8 mouse cellular contexts compared by ENCODE assay signal in the genomic region with DNA sequence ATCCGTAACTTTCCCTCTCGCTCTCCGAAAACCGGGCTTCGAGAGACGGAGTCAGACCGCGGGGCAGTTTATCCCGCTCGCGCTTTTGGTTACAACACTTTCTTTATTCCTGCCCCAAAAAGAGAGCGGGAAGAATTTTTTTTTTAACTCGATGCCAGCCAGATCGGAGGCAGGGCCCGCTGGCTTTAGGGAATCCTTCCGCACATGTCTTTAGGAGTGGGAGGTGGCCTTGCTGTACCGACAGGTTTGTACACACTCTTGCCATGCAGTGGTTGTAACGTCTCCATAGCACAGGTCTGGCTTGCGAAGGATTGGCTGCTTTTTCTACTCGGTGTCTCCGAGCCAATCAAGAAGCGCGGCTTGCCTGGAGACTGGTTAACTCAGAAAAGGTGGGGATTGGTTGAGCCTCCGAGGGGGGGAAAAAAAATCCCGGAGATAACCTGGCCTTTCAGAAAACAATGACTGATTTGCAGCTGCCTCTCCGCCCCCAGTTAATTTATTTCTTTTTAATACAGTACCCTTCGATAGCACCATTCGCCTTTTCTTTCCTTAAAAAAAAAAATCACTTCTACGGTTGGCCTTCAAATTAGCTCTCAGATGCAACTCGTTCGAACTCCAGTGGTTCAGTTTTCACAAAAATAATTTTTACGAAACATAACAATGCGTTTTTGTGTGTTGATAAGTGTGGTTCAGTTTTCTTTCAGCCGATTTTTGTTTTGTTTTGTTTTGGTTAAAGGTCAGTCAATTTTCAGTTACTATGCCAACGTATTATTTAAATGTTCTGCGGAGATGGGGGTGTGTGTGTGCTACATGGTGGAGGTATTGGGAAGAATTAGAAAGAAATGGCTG. TPM values are rescaled to one million over a fixed set of nuclear protein-coding genes. Genes with fewer than 3 reads are reported as not detected.
DNase-seq lines count a peak whose midpoint lies in the region; ATAC-seq and TF ChIP-seq lines count a peak whose summit lies in the region.

No protein-coding gene starts in this region.

- no peaks in the 10 kb centered on the region for H3K9me3 ChIP-seq in ES-E14 (ENCODE audit: control insufficient read depth, insufficient read depth, low read depth, low read length)
- no peaks in the 10 kb centered on the region for H3K9me3 ChIP-seq in forebrain, embryonic 14.5 days (replicated peaks; ENCODE audit: control insufficient read depth, low read length)
- no peaks in the 10 kb centered on the region for H3K9me3 ChIP-seq in liver, postnatal 0 days (ENCODE audit: low read length)
- no peaks in the 10 kb centered on the region for H3K9me3 ChIP-seq in neural tube, embryonic 13.5 days

- H3K9ac ChIP-seq in ES-E14 (ENCODE audit: insufficient read depth, low read depth, low read length, poor library complexity, severe bottlenecking) = peak overlapping the region; percentile 97
- H3K9ac ChIP-seq in forebrain, embryonic 14.5 days (ENCODE audit: low read length) = peak overlapping the region; percentile 100
- H3K9ac ChIP-seq in liver, postnatal 0 days (replicated peaks) = peak overlapping the region; percentile 100
- H3K9ac ChIP-seq in neural tube, embryonic 13.5 days = peak overlapping the region; percentile 99

- peaks cover 3 to 7% of the 10 kb centered on the region in 2 experiments; a peak in 2 of 4 replicates for H3K4me1 ChIP-seq in ES-E14 (ENCODE audit: control insufficient read depth in 2 of 2, insufficient read depth in 2 of 2, low read length in 2 of 2, poor library complexity in 1 of 2)
- peaks cover 4% of the 10 kb centered on the region; the same call in 1 of the 2 replicates for H3K4me1 ChIP-seq in forebrain, embryonic 14.5 days (ENCODE audit: control insufficient read depth, insufficient read depth, low read length)
- peaks cover 11% of the 10 kb centered on the region for H3K4me1 ChIP-seq in liver, postnatal 0 days (ENCODE audit: insufficient read depth)
- peaks cover 25% of the 10 kb centered on the region for H3K4me1 ChIP-seq in neural tube, embryonic 13.5 days (replicated peaks)

- peak overlapping the region; percentile 84 for H3K4me2 ChIP-seq in forebrain, embryonic 14.5 days (ENCODE audit: low read length)
- H3K4me2 ChIP-seq in liver, postnatal 0 days (ENCODE audit: low read depth, low read length) = peak overlapping the region; percentile 79
- H3K4me2 ChIP-seq in neural tube, embryonic 13.5 days = peak overlapping the region; percentile 85

- no peak for TF ChIP-seq EP300 in liver, postnatal 0 days (IDR thresholded peaks at IDR 0.05; ENCODE audit: low read depth)

- no peak for TF ChIP-seq CTCF in liver, postnatal 0 days (IDR thresholded peaks at IDR 0.05; ENCODE audit: low read depth)

- peak; percentile 87 for ATAC-seq in forebrain, embryonic 14.5 days
- peak; percentile 78 for ATAC-seq in liver, postnatal 0 days
- ATAC-seq in neural tube, embryonic 13.5 days (ENCODE audit: low read depth) = peak; percentile 90

- H3K27ac ChIP-seq in ES-E14 (ENCODE audit: insufficient read depth, low read depth, low read length, poor library complexity, severe bottlenecking) = peak overlapping the region; percentile 52
- H3K27ac ChIP-seq in forebrain, embryonic 14.5 days (ENCODE audit: low read depth, low read length) = peak overlapping the region; percentile 100
- H3K27ac ChIP-seq in liver, postnatal 0 days (ENCODE audit: low read depth) = peak overlapping the region; percentile 100
- peak overlapping the region; percentile 100 for H3K27ac ChIP-seq in neural tube, embryonic 13.5 days (replicated peaks)

- intact Hi-C loops in heart, postnatal 10 days (cut with DNase I) = loop anchor here (10.0 kb wide), 1 partner anchor 270 kb away; a partner anchor contains a TSS

- no peaks in the 10 kb centered on the region for H3K27me3 ChIP-seq in forebrain, embryonic 14.5 days (replicated peaks; ENCODE audit: control insufficient read depth, insufficient read depth, low read length)
- H3K27me3 ChIP-seq in liver, postnatal 0 days (ENCODE audit: insufficient read depth, low read length) = no peaks in the 10 kb centered on the region
- no peaks in the 10 kb centered on the region for H3K27me3 ChIP-seq in neural tube, embryonic 13.5 days

- H3K36me3 ChIP-seq in ES-E14 (ENCODE audit: control insufficient read depth, insufficient read depth, low read length, poor library complexity, severe bottlenecking) = no peaks in the 10 kb centered on the region
- H3K36me3 ChIP-seq in forebrain, embryonic 14.5 days (ENCODE audit: control insufficient read depth, insufficient read depth, low read length) = no peaks in the 10 kb centered on the region
- H3K36me3 ChIP-seq in liver, postnatal 0 days (replicated peaks; ENCODE audit: insufficient read depth, low read length) = no peaks in the 10 kb centered on the region; the same call in 1 of the 2 replicates
- no peaks in the 10 kb centered on the region for H3K36me3 ChIP-seq in neural tube, embryonic 13.5 days

- DNase-seq in ES-E14 (ENCODE audit: low read depth, low spot score) = peak; percentile 77
- peak; percentile 88 for DNase-seq in cerebellum, adult 11-12 months
- peak; percentile 98 for DNase-seq in forebrain, embryonic 14.5 days (ENCODE audit: low spot score)
- peak; percentile 93 for DNase-seq in heart, postnatal 10 days
- DNase-seq in kidney, postnatal 4 days = peak; percentile 85 to 93
- peak; percentile 86 for DNase-seq in liver, postnatal 0 days
- DNase-seq in telencephalon, adult 2 months (ENCODE audit: low read depth, low spot score) = peak; percentile 95

- WGBS in forebrain, embryonic 14.5 days = 3% methylated on average over 36 of the region's 36 CpGs
- WGBS in liver, postnatal 0 days (ENCODE audit: insufficient replicate concordance) = 5% methylated on average over 36 of the region's 36 CpGs
- WGBS in neural tube, embryonic 13.5 days = 5% methylated on average over 36 of the region's 36 CpGs

- H3K4me3 ChIP-seq in ES-E14 (ENCODE audit: insufficient read depth in 1 of 2, low read depth in 1 of 2, low read length in 2 of 2, poor library complexity in 1 of 2, severe bottlenecking in 1 of 2) = peak overlapping the region; percentile 96 to 97
- H3K4me3 ChIP-seq in forebrain, embryonic 14.5 days (ENCODE audit: low read depth, low read length) = peak overlapping the region; percentile 94
- peak overlapping the region; percentile 97 for H3K4me3 ChIP-seq in liver, postnatal 0 days (ENCODE audit: low read depth, low read length)
- peak overlapping the region; percentile 90 for H3K4me3 ChIP-seq in neural tube, embryonic 13.5 days

- in situ Hi-C loops in ES-E14 (cut with MboI; ENCODE audit: low sequenced_read_pairs in 2 of 2, unreplicated experiment in 2 of 2) = no loop called here

TF ChIP-seq in ES-E14, 5 proteins besides CTCF, POLR2A, EP300 and RAD21:
- TF ChIP-seq ZC3H11A (IDR thresholded peaks at IDR 0.05; ENCODE audit: borderline replicate concordance, low read depth, low read length) (no peak), CHD2 (IDR thresholded peaks at IDR 0.05; ENCODE audit: low read depth, low read length) (peak; percentile 71; the same call in 1 of the 2 replicates), ZNF384 (IDR thresholded peaks at IDR 0.05; ENCODE audit: low read depth, low read length) (peak; percentile 58; the same call in 1 of the 2 replicates), HCFC1 (IDR thresholded peaks at IDR 0.05; ENCODE audit: borderline replicate concordance, insufficient read depth, low read length) (0 out of 2 replicates have a peak, but pooled peaks have one; percentile 27)

RNA-seq across cellular contexts. Expression of a gene that starts 1.7 kb away (rescaled TPM):
- 21.5 and 23.6 TPM in 2 replicates for total RNA-seq in ES-E14 (2012; rRNA removed)
- polyA plus RNA-seq in forebrain, embryonic 14.5 days (2014; fragmentation: Nextera tagmentation; extraction: Ambion mirVana) = 22.4 and 29.9 TPM in 2 replicates
- 10 to 100 TPM; 27.6 to 28.3 TPM for total RNA-seq in heart, postnatal 10 days (2021)
- polyA plus RNA-seq in liver, postnatal 0 days (2015; fragmentation: Nextera tagmentation; extraction: Ambion mirVana) = 4.6 and 5.1 TPM in 2 replicates
- polyA plus RNA-seq in neural tube, embryonic 13.5 days (2015; fragmentation: Nextera tagmentation; extraction: Ambion mirVana) = 14.9 and 17.4 TPM in 2 replicates

Comparison
In these comparisons a context has a peak if more than half of its experiments do, and no peak if none do; other contexts are left out.
1. Peak in every context shown above with its lines: DNase-seq, ATAC-seq, H3K4me3 ChIP-seq and H3K27ac ChIP-seq.